Mouse (Mus musculus) intestine, postnatal 0 days (tissue): ENCODE data around the gene Scarb1. TPM values are rescaled to one million over a fixed set of nuclear protein-coding genes. Genes with fewer than 3 reads are reported as not detected.

Experiments
- ATAC-seq: fragments of 200-750 bp; cut with Nextera tagmentation; 2 replicates; pipeline ENCODE4 v1.8.0; 2017; ENCODE audit warnings: mild to moderate bottlenecking, moderate TSS enrichment, moderate library complexity
- H3K27ac ChIP-seq: fragments of 300-500 bp; sonication (generic); 2 replicates; pipeline ENCODE4 v1.5.1; 2014; ENCODE audit warnings: mild to moderate bottlenecking, low read depth, low read length, moderate library complexity
- H3K27me3 ChIP-seq: fragments of 300-500 bp; sonication (generic); replicated peaks from 2 replicates; pipeline ENCODE4 v1.6.1; 2014; ENCODE audit warnings: low read length, mixed read lengths; ENCODE audit not compliant: control insufficient read depth, insufficient read depth
- H3K36me3 ChIP-seq: fragments of 300-500 bp; sonication (generic); 2 replicates; pipeline ENCODE4 v1.6.1; 2014; ENCODE audit warnings: mild to moderate bottlenecking, moderate library complexity; ENCODE audit not compliant: control insufficient read depth, insufficient read depth
- H3K4me1 ChIP-seq: fragments of 300-500 bp; sonication (generic); replicated peaks from 2 replicates; pipeline ENCODE4 v1.6.1; 2014; ENCODE audit warnings: antibody characterized with exemption, low read length, mixed read lengths; ENCODE audit not compliant: control insufficient read depth, insufficient read depth
- H3K4me2 ChIP-seq: fragments of 300-500 bp; sonication (generic); replicated peaks from 2 replicates; pipeline ENCODE4 v1.6.1; 2014; ENCODE audit warnings: low read depth, mild to moderate bottlenecking, moderate library complexity
- H3K4me3 ChIP-seq: fragments of 300-500 bp; sonication (generic); 2 replicates; pipeline ENCODE4 v1.5.1; 2014; ENCODE audit warnings: low read depth, low read length
- H3K9ac ChIP-seq: fragments of 300-500 bp; sonication (generic); 2 replicates; pipeline ENCODE4 v1.6.1; 2014; ENCODE audit warnings: mild to moderate bottlenecking, low read depth, low read length
- H3K9me3 ChIP-seq: fragments of 300-500 bp; sonication (generic); 2 replicates; pipeline ENCODE4 v1.6.1; 2016; ENCODE audit warnings: mixed run types; ENCODE audit not compliant: control insufficient read depth
- CTCF ChIP-seq: sonication (generic); IDR thresholded peaks from 2 replicates; pipeline ENCODE4 v1.5.1; 2016; ENCODE audit warnings: low read depth, mild to moderate bottlenecking, control low read depth, antibody characterized with exemption, moderate library complexity
- WGBS: fragments of 180-500 bp; shearing (Covaris S2); extraction: QIAGEN DNeasy Blood & Tissue Kit; methylation state at CpG from one replicate; pipeline ENCODE4 v1.1.7; 2014; 5-methylcytosine and 5-hydroxymethylcytosine counted together
- polyA plus RNA-seq: library from polyadenylated mRNA; unstranded; fragments of >200 nt; fragmentation: Nextera tagmentation; extraction: Ambion mirVana; gene quantifications from 2 replicates; pipeline ENCODE4 v1.2.1, GENCODE M21; 2015

The Scarb1 gene
- polyA plus RNA-seq, 1 experiment from 2014 or later = 26.5 TPM

DNA sequence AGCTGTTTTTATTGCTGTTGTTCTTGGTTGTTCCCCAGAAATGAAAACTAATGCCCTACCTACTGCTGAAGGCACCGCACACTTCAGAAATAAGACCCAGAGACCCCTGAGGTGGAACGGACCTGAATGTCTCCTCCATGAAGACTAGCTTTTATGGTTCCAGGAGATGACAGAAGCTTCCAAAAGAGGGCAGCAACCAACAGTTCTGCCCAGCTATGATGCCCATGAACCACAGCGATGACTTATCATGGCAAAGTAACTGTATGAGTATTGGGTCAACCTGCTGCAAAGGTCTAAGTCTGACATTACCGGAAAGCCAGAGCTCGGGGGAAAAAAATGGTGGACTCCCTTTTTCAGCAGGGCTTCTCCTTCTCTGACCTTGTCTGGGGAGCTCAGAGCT lies 38.0 kb upstream of the Scarb1 start:
- Histone ChIP-seq H3K4me2 (no peak overlapping the region), H3K27ac (no peak overlapping the region), H3K36me3 (no peaks in the 10 kb centered on the region), H3K27me3 (no peaks in the 10 kb centered on the region), H3K4me3 (no peak overlapping the region), H3K9ac (no peak overlapping the region), H3K4me1 (no peaks in the 10 kb centered on the region), H3K9me3 (no peaks in the 10 kb centered on the region)
- no peak for ATAC-seq
- TF ChIP-seq CTCF = peak; percentile 50
- 78% methylated on average over 5 of the region's 5 CpGs for WGBS

DNA sequence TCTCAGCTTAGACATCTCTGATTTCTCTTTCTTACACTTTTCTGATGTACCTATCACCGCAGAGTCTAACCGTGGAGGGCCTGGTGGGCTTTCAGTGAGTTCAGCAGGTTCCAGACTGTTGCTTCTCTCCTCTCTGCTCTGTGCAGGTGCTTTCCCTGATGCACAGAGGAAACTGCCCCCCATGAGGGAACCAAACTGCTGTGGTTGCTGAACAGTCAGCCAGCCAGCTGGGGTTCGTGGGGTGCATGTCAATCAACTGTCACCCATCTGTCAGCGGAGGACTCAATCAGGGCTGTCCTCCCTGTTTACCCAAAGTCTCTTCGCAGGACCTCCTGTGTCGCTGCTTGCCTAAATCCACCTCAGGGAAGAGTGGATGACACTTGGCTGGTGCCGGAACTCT lies 36.3 kb upstream of the Scarb1 start:
- 70% methylated on average over 7 of the region's 7 CpGs for WGBS
- no peak for TF ChIP-seq CTCF
- no peak for ATAC-seq

DNA sequence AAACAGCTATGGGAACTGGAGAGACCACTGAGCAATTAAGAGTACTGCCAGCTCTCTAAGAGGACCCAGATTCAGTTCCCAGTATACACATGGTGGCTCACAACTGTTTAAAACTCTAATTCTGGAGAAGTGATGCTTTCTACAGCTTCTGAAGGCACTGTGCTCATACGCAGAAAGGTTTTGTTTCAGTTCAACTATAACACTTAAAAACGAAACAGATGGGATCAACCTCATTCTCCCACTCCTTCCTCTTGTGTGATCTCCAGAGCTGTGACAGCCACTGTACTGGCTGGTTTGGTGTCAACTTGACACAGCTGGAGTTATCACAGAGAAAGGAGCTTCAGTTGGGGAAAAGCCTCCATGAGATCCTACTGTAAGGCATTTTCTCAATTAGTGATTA lies 35.0 kb upstream of the Scarb1 start:
- no peak for TF ChIP-seq CTCF
- 83% methylated on average over 2 of the region's 2 CpGs for WGBS
- ATAC-seq = no peak

More for the DNA sequence above, 36.3 kb upstream of the Scarb1 start:
- no peaks in the 10 kb centered on the region for H3K9me3 ChIP-seq
- H3K27me3 ChIP-seq = no peaks in the 10 kb centered on the region
- no peaks in the 10 kb centered on the region for H3K36me3 ChIP-seq
- no peak overlapping the region for H3K4me2 ChIP-seq
- H3K27ac ChIP-seq = no peak overlapping the region
- no peak overlapping the region for H3K9ac ChIP-seq
- no peaks in the 10 kb centered on the region for H3K4me1 ChIP-seq
- no peak overlapping the region for H3K4me3 ChIP-seq

DNA sequence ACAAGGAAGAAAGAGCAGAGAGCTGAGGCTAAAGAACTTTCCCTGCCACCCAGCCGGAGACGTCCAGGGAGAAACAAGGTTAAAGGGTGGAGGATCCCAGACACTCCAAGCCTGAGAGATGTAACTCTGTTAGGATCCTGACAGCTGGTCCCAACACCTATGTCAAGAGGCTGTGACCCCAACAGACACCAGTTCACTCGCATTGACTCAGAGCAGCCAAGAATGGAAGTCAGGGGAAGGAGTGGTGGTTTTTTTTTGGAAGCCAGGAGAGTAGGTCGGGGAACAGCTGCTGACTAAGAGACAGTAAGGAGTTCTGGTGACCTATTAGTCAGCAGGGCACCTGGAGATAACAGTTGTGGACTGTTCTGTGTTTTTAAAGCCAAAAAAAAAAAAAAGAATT lies 31.1 kb upstream of the Scarb1 start:
- WGBS = 75% methylated on average over 4 of the region's 4 CpGs

More for the DNA sequence above, 35.0 kb upstream of the Scarb1 start:
- H3K4me3 ChIP-seq = no peak overlapping the region
- no peaks in the 10 kb centered on the region for H3K27me3 ChIP-seq
- no peak overlapping the region for H3K9ac ChIP-seq
- H3K4me2 ChIP-seq = no peak overlapping the region
- H3K9me3 ChIP-seq = no peaks in the 10 kb centered on the region
- no peaks in the 10 kb centered on the region for H3K4me1 ChIP-seq
- H3K27ac ChIP-seq = no peak overlapping the region
- H3K36me3 ChIP-seq = no peaks in the 10 kb centered on the region

DNA sequence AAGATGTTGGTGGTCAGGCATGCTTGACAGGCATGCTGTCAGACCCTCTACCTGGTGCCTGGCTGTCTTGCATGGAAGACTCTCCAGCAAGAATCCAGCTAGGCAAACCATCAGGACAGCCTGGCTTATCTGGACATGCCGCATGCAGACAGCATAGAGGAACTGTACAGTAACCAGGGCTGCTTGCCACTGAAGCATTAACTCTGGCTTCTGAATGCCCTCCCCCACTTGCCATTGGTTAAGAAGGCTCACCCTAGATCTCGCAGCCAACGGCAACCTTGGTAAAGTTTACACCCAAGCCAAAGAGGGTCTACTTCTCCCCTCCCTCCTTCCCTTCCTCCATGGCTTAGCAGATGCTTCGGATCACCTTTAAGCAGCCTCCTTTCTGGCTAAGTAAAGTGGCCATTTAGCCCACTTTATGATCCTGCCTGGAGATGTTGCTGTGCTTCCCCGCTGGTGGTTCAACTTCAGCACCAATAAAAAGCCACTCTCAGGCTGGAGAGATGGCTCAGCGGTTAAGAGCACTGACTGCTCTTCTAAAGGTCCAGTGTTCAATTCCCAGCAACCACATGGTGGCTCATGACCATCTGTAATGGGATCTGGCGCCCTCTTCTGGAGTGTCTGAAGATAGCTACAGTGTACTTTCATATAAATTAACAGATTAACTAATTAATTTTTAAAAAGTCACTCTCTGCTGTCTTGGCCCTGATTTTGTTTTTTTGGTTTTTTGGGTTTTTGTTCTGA lies 30.2 kb upstream of the Scarb1 start:
- Histone ChIP-seq H3K9ac (no peak overlapping the region), H3K9me3 (no peaks in the 10 kb centered on the region), H3K4me3 (no peak overlapping the region), H3K36me3 (no peaks in the 10 kb centered on the region), H3K4me1 (no peaks in the 10 kb centered on the region), H3K27ac (no peak overlapping the region), H3K27me3 (no peaks in the 10 kb centered on the region), H3K4me2 (no peak overlapping the region)
- TF ChIP-seq CTCF = peak; percentile 39; the same call in 1 of the 2 replicates
- WGBS = 74% methylated on average over 7 of the region's 7 CpGs
- no peak for ATAC-seq

More for the DNA sequence above, 31.1 kb upstream of the Scarb1 start:
- no peaks in the 10 kb centered on the region for H3K36me3 ChIP-seq
- no peaks in the 10 kb centered on the region for H3K9me3 ChIP-seq
- no peak overlapping the region for H3K4me2 ChIP-seq
- no peak overlapping the region for H3K4me3 ChIP-seq
- no peak overlapping the region for H3K9ac ChIP-seq
- no peak for ATAC-seq
- no peaks in the 10 kb centered on the region for H3K27me3 ChIP-seq
- H3K27ac ChIP-seq = no peak overlapping the region
- no peaks in the 10 kb centered on the region for H3K4me1 ChIP-seq
- TF ChIP-seq CTCF = no peak

DNA sequence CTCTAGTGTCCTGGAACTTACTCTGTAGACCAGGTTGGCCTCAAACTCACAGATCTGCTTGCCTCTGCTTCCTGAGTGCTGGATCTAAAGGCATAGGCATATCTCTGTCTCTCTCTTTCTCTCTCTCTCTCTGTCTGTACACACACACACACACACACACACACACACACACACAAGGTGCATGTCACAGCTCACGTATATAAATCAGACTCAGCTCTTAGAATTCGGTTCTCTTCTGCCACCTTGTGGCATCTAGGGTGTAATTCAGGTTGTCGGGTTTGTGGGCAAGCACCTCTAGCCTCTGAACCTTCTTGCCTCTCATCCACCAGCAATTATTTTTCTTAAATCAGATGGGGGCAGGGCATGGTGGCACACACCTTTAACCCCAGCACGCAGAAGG lies 27.7 kb upstream of the Scarb1 start:
- H3K9me3 ChIP-seq = no peaks in the 10 kb centered on the region
- H3K4me2 ChIP-seq = no peak overlapping the region
- 0 out of 2 replicates have a peak, but pooled peaks have one; percentile 15 for ATAC-seq
- no peaks in the 10 kb centered on the region for H3K36me3 ChIP-seq
- H3K4me1 ChIP-seq = no peaks in the 10 kb centered on the region
- no peak overlapping the region for H3K27ac ChIP-seq
- H3K4me3 ChIP-seq = no peak overlapping the region
- H3K9ac ChIP-seq = no peak overlapping the region
- WGBS = 2% methylated on average over 4 of the region's 4 CpGs
- H3K27me3 ChIP-seq = no peaks in the 10 kb centered on the region
- peak; percentile 89 for TF ChIP-seq CTCF
